Mouse (Mus musculus): Measurements from ENCODE around the gene Farsb. TPM values are rescaled to one million over a fixed set of nuclear protein-coding genes. Genes with fewer than 3 reads are reported as not detected.

Gene Farsb
- polyA plus RNA-seq, 1 experiment from 2014 or later: 160 TPM

DNA sequence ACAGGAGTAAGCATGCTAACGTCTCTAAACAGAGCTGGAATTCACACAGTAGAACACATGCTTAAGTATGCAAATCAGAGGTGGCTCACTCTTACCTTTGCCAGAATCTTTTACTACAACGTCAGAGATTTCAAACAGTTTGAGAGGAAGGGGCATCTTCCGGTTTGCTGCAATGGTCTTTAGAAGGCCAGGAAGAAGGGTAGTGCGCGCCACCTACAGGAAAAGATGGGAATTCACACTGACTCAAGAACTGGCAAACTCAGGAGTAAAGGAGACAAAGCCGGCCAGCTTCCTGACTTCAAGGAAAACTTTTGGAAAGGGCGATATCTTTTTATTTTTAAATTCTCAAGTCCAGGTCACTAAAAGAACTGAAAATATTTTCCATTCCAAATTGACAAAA is 34.0 kb downstream of the Farsb start:
- Histone ChIP-seq H3K4me1 (no peaks in the 10 kb centered on the region), H3K9me3 (replicated peaks) (no peaks in the 10 kb centered on the region), H3K4me2 (no peak overlapping the region), H3K27me3 (replicated peaks) (no peaks in the 10 kb centered on the region), H3K36me3 (peaks cover 95% of the 10 kb centered on the region), H3K4me3 (no peak overlapping the region), H3K9ac (no peak overlapping the region), H3K27ac (no peak overlapping the region)
- WGBS (ENCODE audit: insufficient replicate concordance): 53% methylated on average over 7 of the region's 7 CpGs
- no peak for ATAC-seq

DNA sequence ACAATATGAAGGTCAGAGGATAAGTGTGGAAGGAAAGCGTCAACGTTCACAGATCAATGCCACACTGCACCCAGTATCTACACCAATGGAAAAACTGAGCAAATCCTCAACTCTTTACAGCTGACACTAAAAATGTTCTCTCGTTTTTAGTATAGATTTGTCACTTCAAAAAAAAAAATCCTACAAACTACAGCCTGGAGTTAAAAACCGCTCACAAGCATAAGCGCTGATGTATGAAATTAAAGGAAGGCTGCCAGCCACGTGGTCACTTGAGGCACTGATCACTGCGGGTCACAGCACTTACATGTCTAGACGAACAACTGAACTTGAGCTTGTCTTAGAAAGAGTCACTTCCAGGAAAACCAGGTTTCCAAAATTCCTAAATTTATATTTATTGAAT is 34.8 kb downstream of the Farsb start:
- Histone ChIP-seq H3K9me3 (replicated peaks) (no peaks in the 10 kb centered on the region), H3K36me3 (peaks cover 89% of the 10 kb centered on the region), H3K4me3 (no peak overlapping the region), H3K4me2 (no peak overlapping the region), H3K4me1 (no peaks in the 10 kb centered on the region), H3K9ac (no peak overlapping the region), H3K27me3 (replicated peaks) (no peaks in the 10 kb centered on the region), H3K27ac (no peak overlapping the region)
- ATAC-seq: no peak
- WGBS (ENCODE audit: insufficient replicate concordance): 86% methylated on average over 8 of the region's 8 CpGs

DNA sequence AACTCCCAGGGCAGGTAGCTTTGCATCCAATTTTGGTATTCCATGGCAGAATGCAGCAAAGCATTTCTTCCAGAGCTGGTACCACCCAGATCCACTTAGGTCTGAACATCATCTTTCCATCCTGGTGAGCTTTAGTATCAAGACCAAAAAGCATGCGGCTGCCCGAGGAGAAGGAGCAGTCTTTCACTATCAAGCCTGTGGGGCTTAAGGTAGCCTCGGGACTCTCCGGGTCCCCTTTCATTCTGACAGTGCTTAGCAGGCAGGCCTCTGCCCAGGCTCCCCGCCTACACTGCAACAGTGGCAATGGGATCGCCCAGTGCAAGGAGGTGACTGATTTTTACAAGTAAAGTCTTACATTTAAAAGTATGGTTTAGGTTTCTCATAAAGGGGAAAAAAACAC is 36.2 kb downstream of the Farsb start:
- Histone ChIP-seq H3K4me3 (no peak overlapping the region), H3K36me3 (peaks cover 89% of the 10 kb centered on the region), H3K9ac (no peak overlapping the region), H3K4me2 (no peak overlapping the region), H3K9me3 (replicated peaks) (no peaks in the 10 kb centered on the region), H3K27me3 (replicated peaks) (no peaks in the 10 kb centered on the region), H3K27ac (no peak overlapping the region), H3K4me1 (no peaks in the 10 kb centered on the region)
- no peak for ATAC-seq
- 85% methylated on average over 6 of the region's 6 CpGs for WGBS (ENCODE audit: insufficient replicate concordance)

DNA sequence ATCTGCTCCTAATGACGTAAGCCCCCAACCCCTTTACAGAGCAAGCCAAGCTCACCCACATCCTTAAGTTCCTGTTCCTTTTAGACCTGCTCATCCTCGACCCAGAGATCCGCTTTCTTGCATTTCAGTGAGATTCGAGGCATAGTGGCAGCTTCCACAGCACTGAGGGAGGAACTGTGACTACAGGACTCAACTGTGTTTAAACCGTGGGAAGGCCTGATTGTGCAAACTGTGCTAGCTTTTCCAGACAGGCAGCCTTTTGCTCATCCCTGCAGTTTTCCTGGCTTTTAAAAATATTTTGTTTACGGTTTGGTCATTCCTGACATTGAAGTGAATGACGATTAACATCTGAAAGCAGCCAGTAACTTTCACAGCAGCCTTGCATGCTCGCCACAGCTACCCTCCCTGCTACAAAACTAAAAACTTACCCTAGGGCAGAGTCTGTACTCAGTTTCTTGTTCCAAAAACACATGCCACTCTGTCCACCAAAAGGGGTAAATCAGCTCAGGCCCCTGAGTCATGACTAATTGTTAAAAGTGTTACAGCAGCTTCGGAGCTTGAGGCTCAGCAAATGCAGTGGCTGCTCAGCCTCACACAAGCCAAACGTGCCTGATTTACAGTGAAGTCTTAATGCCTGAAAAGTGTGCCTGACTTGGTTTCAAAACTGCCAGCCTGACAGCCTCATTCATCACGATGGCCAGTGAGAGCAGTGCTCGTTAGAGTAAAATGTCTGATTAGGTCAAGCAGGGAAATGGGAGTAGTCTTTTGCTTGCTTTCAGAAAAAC is 37.4 kb downstream of the Farsb start:
- ATAC-seq: no peak
- H3K9ac ChIP-seq: no peak overlapping the region
- H3K36me3 ChIP-seq: peaks cover 89% of the 10 kb centered on the region
- 79% methylated on average over 12 of the region's 12 CpGs for WGBS (ENCODE audit: insufficient replicate concordance)
- no peaks in the 10 kb centered on the region for H3K27me3 ChIP-seq (replicated peaks)
- H3K27ac ChIP-seq: no peak overlapping the region
- no peak overlapping the region for H3K4me2 ChIP-seq
- H3K4me1 ChIP-seq: no peaks in the 10 kb centered on the region
- H3K9me3 ChIP-seq (replicated peaks): no peaks in the 10 kb centered on the region
- no peak overlapping the region for H3K4me3 ChIP-seq

DNA sequence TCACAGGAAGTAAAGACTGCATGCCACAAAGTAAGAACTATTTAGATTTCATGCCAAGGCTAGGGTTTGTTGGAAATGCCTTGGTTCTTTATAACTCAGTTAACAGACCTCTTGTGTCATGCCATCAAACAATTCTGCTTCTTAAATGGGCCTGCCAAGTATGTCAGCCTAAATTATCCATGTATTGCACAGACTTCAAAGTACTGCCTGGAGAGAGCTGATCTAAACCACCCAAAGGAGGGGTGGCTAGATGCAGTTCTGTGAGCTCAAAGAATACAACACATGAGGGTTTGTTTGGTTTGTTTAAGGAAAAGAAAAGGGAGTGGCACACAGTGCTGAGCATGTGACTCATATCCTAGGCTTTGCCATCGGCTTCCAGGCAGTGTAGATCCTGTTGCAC is 40.6 kb downstream of the Farsb start:
- H3K4me3 ChIP-seq: no peak overlapping the region
- no peaks in the 10 kb centered on the region for H3K4me1 ChIP-seq
- H3K36me3 ChIP-seq: peaks cover 89% of the 10 kb centered on the region
- 78% methylated on average over 1 of the region's 1 CpGs for WGBS (ENCODE audit: insufficient replicate concordance)
- no peak overlapping the region for H3K4me2 ChIP-seq
- H3K27me3 ChIP-seq (replicated peaks): no peaks in the 10 kb centered on the region
- ATAC-seq: no peak
- H3K9ac ChIP-seq: no peak overlapping the region
- no peaks in the 10 kb centered on the region for H3K9me3 ChIP-seq (replicated peaks)
- no peak overlapping the region for H3K27ac ChIP-seq

DNA sequence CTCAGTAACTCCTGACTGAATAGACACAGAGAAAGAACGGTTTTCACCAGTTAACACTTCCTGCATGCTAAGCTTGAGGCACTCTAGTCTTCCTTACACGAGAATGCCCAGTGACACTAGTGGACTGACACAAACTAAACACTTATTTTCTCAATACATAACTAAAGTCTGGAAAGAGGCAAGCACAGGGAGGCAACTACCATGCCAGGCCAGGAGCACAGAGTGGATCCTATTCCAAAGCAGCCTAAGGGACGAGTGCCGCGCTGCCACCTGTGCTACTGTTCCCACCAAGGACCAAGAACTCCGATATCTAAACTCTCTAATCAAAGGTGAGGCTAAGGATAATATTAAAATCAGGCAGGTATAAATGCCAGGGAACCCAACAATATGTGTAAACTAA is 42.0 kb downstream of the Farsb start:
- no peak for ATAC-seq
- WGBS (ENCODE audit: insufficient replicate concordance): 93% methylated on average over 6 of the region's 6 CpGs
- Histone ChIP-seq H3K27me3 (replicated peaks) (no peaks in the 10 kb centered on the region), H3K36me3 (peaks cover 87% of the 10 kb centered on the region), H3K4me3 (no peak overlapping the region), H3K4me1 (no peaks in the 10 kb centered on the region), H3K4me2 (no peak overlapping the region), H3K9ac (no peak overlapping the region), H3K27ac (no peak overlapping the region), H3K9me3 (replicated peaks) (no peaks in the 10 kb centered on the region)

DNA sequence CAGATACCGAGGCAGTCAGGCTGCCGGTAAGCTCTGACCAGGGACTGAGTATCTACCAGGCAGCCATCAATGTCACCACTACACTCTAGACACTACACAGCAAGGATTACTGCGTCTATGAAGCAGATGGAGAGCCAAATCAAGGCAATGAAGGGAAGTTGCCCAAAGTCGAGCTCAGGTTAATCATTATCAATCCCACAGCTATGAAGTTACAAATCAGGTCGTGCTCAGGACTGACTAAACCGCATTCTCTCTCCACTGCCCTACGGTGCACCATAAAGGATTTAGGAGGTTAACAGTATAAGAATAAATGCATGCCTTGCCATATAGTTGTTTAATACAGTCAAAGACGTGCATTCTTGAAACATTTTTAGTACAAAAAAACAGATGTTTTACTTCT is 42.5 kb downstream of the Farsb start:
- no peak for ATAC-seq
- H3K4me1 ChIP-seq: no peaks in the 10 kb centered on the region
- H3K27ac ChIP-seq: no peak overlapping the region
- H3K4me2 ChIP-seq: no peak overlapping the region
- H3K27me3 ChIP-seq (replicated peaks): no peaks in the 10 kb centered on the region
- no peak overlapping the region for H3K4me3 ChIP-seq
- WGBS (ENCODE audit: insufficient replicate concordance): 80% methylated on average over 8 of the region's 8 CpGs
- H3K36me3 ChIP-seq: peaks cover 86% of the 10 kb centered on the region
- H3K9ac ChIP-seq: no peak overlapping the region
- no peaks in the 10 kb centered on the region for H3K9me3 ChIP-seq (replicated peaks)

DNA sequence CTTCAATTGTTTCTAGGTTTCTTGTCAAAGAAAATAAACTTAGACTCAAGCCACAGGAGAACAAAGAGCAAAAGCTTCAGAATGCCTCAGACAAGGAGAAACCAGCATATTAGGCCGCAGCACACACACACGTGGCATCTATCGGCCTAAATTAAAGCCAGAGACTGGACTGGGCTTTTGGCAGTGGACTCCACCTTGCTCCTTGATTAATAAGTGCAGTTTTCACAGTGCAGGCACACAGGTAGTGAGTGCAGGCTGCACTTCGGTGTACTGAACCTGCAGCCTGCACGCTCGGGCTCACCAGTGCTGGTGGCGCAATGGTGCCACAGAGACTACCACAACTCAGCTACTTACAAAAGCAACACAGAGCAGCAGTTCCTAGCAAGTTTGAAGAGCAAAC is 45.6 kb downstream of the Farsb start:
- no peak for ATAC-seq
- Histone ChIP-seq H3K4me3 (no peak overlapping the region), H3K9ac (no peak overlapping the region), H3K9me3 (replicated peaks) (no peaks in the 10 kb centered on the region), H3K36me3 (peaks cover 88% of the 10 kb centered on the region), H3K27me3 (replicated peaks) (no peaks in the 10 kb centered on the region), H3K4me2 (no peak overlapping the region), H3K27ac (no peak overlapping the region), H3K4me1 (no peaks in the 10 kb centered on the region)
- 92% methylated on average over 7 of the region's 7 CpGs for WGBS (ENCODE audit: insufficient replicate concordance)

DNA sequence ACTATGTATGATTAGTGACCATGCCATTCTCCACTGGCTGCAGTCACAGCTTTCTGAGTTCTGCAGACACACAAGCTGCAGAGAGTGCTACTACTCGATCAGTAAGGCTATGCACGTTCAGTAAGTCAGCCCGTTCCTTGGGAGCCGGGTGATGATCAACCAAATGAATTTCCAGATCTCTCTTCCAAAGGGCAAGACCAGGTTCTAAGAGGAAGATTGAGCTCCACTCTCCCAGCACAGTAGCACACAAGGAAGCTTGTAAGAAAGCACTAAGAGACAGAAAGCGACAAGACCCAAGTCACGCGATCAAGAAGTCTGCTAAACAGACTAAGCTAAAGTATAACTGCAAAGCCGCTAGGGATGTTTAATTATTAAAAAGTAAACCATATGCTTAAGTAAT is 48.0 kb downstream of the Farsb start:
- Histone ChIP-seq H3K9me3 (replicated peaks) (no peaks in the 10 kb centered on the region), H3K4me1 (no peaks in the 10 kb centered on the region), H3K27ac (no peak overlapping the region), H3K9ac (no peak overlapping the region), H3K4me3 (no peak overlapping the region), H3K36me3 (peaks cover 74% of the 10 kb centered on the region), H3K27me3 (replicated peaks) (no peaks in the 10 kb centered on the region), H3K4me2 (no peak overlapping the region)
- 91% methylated on average over 8 of the region's 8 CpGs for WGBS (ENCODE audit: insufficient replicate concordance)
- ATAC-seq: no peak

DNA sequence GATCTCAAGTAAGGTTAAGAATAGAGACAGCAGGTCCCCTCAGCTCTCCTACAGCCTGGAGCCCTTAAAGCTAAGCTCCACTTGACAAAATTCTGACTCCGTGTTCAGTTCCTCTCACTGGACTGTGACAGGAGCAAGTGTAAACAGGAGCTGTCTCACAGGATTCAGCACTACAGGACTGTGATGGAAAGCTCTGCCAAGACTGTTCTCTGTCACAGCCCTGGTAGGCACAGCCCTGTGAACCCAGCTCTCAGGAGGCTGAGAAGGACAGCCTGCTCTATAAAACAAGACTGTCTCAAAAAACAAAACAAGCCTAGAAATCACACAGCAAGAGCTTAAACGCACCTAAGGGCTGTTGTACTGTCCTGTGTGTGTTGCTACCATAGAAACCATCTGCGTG is 51.5 kb downstream of the Farsb start:
- WGBS (ENCODE audit: insufficient replicate concordance): 88% methylated on average over 3 of the region's 3 CpGs

DNA sequence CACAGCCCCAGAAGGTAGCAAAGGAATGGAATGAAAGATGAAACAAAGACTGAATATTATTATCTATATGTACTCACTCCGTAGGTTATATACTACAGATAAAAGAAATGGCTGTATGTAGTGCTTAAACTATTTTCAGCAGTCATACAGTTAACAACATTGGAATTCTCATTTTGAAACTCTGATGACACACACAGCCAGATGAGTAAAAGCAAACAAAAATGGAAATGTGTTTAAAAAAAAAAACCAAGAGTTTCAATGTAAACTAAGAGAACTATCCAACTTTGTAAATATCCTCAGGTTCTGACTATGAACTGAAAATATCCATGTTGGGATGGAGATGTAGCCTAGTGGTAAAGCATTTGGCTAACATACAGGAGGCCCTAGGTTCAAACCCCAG is 52.3 kb downstream of the Farsb start:
- Histone ChIP-seq H3K4me3 (no peak overlapping the region), H3K9ac (no peak overlapping the region), H3K4me1 (no peaks in the 10 kb centered on the region), H3K36me3 (peaks cover 67% of the 10 kb centered on the region), H3K9me3 (replicated peaks) (no peaks in the 10 kb centered on the region), H3K4me2 (no peak overlapping the region), H3K27ac (no peak overlapping the region), H3K27me3 (replicated peaks) (no peaks in the 10 kb centered on the region)
- no peak for ATAC-seq
- 89% methylated on average over 1 of the region's 1 CpGs for WGBS (ENCODE audit: insufficient replicate concordance)

More for the DNA sequence above, 51.5 kb downstream of the Farsb start:
- H3K9me3 ChIP-seq (replicated peaks): no peaks in the 10 kb centered on the region
- H3K4me3 ChIP-seq: no peak overlapping the region
- no peak overlapping the region for H3K4me2 ChIP-seq
- H3K36me3 ChIP-seq: peaks cover 65% of the 10 kb centered on the region
- no peaks in the 10 kb centered on the region for H3K4me1 ChIP-seq
- no peak for ATAC-seq
- H3K27ac ChIP-seq: no peak overlapping the region
- H3K9ac ChIP-seq: no peak overlapping the region
- H3K27me3 ChIP-seq (replicated peaks): no peaks in the 10 kb centered on the region

DNA sequence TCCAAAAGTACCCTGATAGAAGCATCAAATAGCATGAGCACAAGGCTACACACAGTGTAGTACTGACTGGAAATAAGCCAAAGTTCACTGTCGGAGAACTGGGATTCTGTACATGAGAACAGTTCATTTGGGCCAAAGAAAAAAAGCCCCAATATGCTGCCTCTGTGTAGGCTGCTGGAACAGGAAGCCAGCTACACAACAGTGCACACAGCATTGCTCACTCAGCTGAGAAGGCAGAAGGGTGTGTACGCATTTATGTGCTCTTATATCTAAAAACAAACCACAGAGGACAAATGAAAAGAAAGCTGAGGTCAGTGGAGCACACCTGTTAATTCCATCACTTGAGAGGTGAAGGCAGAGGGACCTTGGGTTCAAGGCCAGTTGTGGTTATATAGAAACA is 52.7 kb downstream of the Farsb start:
- ATAC-seq: no peak
- H3K4me2 ChIP-seq: no peak overlapping the region
- peaks cover 67% of the 10 kb centered on the region for H3K36me3 ChIP-seq
- H3K9ac ChIP-seq: no peak overlapping the region
- 86% methylated on average over 2 of the region's 2 CpGs for WGBS (ENCODE audit: insufficient replicate concordance)
- no peak overlapping the region for H3K27ac ChIP-seq
- no peaks in the 10 kb centered on the region for H3K4me1 ChIP-seq
- no peak overlapping the region for H3K4me3 ChIP-seq
- no peaks in the 10 kb centered on the region for H3K9me3 ChIP-seq (replicated peaks)
- no peaks in the 10 kb centered on the region for H3K27me3 ChIP-seq (replicated peaks)

DNA sequence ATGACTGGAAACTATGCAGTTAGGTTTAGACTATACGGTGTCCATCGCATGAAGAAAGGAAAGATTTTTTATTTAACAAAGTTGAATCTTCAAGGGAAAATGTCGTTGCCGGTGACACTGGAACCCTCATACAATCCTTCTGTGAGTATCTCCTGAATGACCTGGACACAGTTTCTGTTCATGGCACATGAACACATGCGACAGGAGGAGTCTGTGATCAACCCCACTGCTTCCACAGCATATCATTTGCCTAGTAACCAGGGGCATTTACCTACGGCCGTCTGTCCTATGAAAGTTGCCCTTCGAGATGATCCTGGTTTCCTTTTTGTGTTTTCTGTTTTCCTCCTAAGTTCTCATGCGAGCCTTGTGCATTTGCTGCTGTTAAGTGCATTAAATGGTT is 55.2 kb downstream of the Farsb start:
- 89% methylated on average over 9 of the region's 9 CpGs for WGBS (ENCODE audit: insufficient replicate concordance)
- Histone ChIP-seq H3K4me2 (no peak overlapping the region), H3K27me3 (replicated peaks) (no peaks in the 10 kb centered on the region), H3K36me3 (peaks cover 56% of the 10 kb centered on the region), H3K27ac (no peak overlapping the region), H3K9ac (no peak overlapping the region), H3K4me3 (no peak overlapping the region), H3K9me3 (replicated peaks) (no peaks in the 10 kb centered on the region), H3K4me1 (no peaks in the 10 kb centered on the region)
- ATAC-seq: no peak

Data from liver, embryonic 12.5 days (tissue).